Mouse (Mus musculus): ENCODE data around the gene Csnk1e.

DNA sequence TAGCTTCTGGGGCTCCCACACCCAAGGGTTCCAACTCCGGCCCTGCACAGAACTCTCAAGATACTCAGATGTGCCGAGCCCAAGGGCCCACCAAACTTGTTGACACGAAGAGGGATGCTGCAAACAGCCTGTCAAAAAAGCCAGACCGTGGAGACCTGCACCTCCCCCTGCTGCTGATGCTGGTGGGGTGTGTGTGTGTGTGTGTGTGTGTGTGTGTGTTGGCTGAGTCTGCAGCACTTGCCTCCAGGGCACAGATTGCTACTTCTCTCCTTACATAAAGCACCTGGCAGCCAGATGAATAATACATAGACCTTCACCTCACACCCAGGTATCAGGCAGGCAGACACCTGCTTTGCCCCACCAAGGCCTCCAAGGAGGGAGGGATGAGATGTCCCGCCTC is 53.2 kb downstream of the Csnk1e start:
- TF ChIP-seq CTCF (conservative IDR thresholded peaks at IDR 0.05 in 1 of 2, IDR thresholded peaks at IDR 0.05 in 1 of 2; ENCODE audit: low read depth in 2 of 2, low read length in 2 of 2): no peak
- TF ChIP-seq CHD2 (IDR thresholded peaks at IDR 0.05; ENCODE audit: low read length): no peak
- no peak for TF ChIP-seq ZNF384 (IDR thresholded peaks at IDR 0.05; ENCODE audit: low read depth, low read length)
- TF ChIP-seq EP300 (IDR thresholded peaks at IDR 0.05; ENCODE audit: low read length): no peak
- TF ChIP-seq POLR2A (IDR thresholded peaks at IDR 0.05; ENCODE audit: low read depth, low read length): no peak
- TF ChIP-seq MAX (IDR thresholded peaks at IDR 0.05; ENCODE audit: low read length): no peak
- no peak for TF ChIP-seq E2F4 (IDR thresholded peaks at IDR 0.05; ENCODE audit: insufficient replicate concordance, low read depth, low read length)
- no peak for TF ChIP-seq TCF12 (IDR thresholded peaks at IDR 0.05; ENCODE audit: low read depth, low read length)
